Mouse (Mus musculus) adipocyte (in vitro differentiated cells): ENCODE measurements at regions not wholly inside any gene's neighbourhood (a gene's known extent, or its start where the extent isn't known, plus 50 kb on each side); places are given as distances from the start of the nearest gene placed in this dataset.
A peak's percentile ranks its signal among the peaks of the same experiment; 100 is the strongest.

Source experiments
- DNase-seq: peaks from one replicate; pipeline ENCODE4 v3.0.0-alpha.2; 2016; ENCODE audit warnings: low spot score

- DNase-seq, result peak; percentile 95
Observed at GRCm38 (mm10) chr3:21938071-21938848, 138.2 kb upstream of the Tbl1xr1 start.

GRCm38 (mm10) chr3:21939738-21940137, 136.7 kb upstream of the Tbl1xr1 start:
- no peak for DNase-seq

- no peak for DNase-seq
Observed at GRCm38 (mm10) chr3:21941596-21941995, 134.9 kb upstream of the Tbl1xr1 start.

DNA sequence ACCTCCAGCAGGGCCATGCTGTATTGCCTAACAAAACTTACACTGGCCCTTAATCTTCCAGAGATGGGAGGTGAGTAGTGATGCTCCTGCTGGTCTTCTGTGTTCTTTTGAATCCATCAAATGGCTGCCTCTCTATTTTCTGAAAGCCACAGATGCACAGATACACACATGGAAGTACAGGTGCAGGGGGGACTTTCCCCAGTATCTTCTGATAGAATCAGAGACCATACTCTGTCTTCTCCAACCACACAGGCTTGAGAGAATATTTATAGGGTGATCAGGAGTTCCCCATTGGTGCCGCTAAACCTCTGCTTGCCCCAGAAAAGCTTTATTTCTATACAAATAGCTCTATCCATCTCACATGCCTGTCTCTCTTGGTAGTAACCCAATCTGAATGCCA, 133.5 kb upstream of the Tbl1xr1 start:
- no peak for DNase-seq

DNA sequence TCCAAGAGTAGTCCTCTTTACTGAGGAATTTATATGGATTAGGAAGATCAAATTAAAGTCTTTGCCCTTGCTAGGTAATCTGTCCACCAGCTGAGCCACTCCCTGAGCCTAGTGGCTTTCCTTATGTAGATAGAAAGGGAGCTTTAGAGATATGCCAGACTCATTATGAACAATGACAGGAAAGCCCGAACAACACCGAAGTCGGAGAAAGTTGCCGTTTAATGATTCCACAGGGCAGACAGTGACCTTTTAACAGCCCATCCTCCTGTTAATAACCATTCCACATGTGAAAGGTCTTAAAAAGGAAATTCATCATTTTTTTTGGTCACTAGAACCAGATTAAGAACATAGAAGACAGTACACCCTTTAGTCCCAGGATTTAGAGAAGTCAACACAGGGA, 130.7 kb upstream of the Tbl1xr1 start:
- no peak for DNase-seq

- no peak for DNase-seq
Observed at GRCm38 (mm10) chr3:21947320-21948073, 129.0 kb upstream of the Tbl1xr1 start.

GRCm38 (mm10) chr3:21948074-21948659, 128.3 kb upstream of the Tbl1xr1 start:
- DNase-seq, result no peak

GRCm38 (mm10) chr3:21949459-21949858, 127.0 kb upstream of the Tbl1xr1 start:
- DNase-seq, result peak; percentile 38

DNA sequence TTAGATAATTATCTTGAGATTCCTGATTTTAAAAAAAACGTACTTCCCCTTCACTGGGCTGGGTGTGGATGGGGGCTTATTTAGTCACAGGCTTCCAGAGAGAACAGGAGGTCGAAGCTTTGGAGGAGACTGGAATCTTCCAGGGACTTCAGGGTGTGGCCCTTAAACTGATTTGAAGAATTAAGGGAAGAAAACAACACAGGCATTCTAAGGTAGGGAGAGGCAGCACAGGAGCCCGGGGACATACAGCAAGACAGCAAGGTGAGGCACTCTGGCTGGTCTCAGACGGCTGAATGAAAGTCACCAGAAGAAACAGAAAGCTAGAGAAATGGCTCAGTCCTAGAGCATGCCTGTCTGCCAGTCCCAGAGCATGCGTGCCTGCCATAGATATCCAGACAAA, 125.9 kb upstream of the Tbl1xr1 start:
- DNase-seq, result no peak

GRCm38 (mm10) chr3:21951446-21952285, 124.8 kb upstream of the Tbl1xr1 start:
- DNase-seq, result no peak

- DNase-seq, result peak; percentile 57
Observed at GRCm38 (mm10) chr3:21952695-21953415, 123.6 kb upstream of the Tbl1xr1 start.

DNA sequence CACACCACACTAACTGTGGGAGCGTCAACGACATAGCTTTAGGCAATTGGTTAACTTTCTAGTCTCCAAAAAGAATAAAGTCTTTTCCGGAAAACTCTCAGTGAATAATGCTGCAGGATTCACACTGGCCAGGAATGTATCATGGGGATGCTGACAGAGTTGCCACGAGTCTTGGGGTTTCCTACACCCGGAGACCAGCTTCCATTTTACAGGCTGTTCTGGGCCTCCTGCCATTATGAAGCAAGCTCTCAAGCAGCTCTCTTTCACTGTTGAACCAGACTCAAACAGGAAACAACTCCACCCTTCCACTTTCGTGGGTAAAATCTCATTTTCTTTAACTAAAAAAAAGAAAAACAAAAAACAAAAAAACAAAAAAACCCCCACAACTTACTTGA, 123.0 kb upstream of the Tbl1xr1 start:
- DNase-seq, result peak; percentile 71

DNA sequence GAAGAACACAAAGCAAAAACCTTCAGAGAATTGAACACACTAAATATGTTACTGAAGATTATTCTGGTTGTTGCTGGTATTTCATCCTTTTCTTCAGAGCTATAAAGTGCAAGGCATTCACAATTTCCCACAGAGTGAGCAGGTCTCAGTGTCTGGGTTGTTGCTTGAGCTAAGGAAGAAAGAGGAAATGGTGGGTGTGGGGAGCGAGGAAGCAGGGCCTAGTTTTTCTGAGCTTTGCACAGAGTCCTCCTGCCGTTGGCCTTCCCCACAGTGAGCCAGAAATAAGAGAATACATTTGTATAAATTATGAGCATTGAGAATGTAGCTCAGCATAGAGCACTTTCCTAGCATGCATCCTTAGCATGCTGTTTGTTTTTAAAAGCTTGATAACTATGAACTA, 120.8 kb upstream of the Tbl1xr1 start:
- no peak for DNase-seq

DNA sequence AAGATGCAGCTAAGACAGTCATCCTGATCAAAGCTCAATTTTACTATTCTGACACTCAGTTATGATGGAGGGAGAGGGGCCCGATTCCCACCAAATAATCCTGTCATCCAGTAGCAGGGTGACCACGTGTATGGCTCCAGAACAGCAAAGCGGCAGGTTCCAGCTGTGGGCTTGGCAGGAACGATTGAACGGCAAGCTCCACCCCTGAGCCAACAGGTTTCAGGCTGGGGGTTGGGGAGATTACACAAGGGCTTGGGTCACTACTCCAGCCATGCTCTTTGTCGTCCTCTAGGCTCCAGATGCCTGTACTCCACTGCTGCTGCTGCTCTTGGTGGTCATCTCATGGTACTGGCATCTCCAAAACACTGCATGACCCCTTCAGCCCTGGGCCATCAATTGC, 119.3 kb upstream of the Tbl1xr1 start:
- peak; percentile 57 for DNase-seq

DNA sequence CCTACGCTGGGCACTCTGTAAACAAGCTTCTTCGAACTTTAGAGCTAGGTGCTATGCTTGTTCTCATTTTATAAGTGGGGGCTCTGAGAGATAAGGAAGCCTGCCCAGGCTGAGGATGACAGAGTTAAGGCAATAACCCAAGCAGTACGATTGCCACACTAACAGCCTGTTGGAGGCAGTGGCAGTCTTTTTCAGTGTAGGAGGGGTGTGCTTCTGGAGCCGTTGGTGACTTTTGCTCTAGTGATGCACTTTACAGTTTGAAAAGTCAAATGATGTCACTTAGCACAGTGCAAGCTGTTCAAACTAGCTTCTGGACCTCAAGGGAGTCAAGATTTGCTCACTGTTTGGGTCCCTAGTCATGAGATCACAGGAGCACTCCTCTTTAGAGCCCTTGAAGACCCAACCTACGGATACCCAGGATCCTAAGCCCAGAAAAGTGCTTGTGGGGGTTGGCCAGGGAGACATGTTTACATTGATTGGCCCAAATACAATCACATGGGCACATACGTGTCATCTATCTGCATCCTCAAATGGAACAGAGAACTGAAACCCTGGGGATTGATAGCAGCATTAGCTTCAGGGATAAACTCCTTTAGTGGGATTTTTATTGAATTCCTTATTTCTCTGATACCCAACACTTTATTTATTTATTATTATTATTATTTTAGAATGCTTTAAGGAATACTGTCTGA, 117.7 kb upstream of the Tbl1xr1 start:
- DNase-seq, result peak; percentile 81

DNA sequence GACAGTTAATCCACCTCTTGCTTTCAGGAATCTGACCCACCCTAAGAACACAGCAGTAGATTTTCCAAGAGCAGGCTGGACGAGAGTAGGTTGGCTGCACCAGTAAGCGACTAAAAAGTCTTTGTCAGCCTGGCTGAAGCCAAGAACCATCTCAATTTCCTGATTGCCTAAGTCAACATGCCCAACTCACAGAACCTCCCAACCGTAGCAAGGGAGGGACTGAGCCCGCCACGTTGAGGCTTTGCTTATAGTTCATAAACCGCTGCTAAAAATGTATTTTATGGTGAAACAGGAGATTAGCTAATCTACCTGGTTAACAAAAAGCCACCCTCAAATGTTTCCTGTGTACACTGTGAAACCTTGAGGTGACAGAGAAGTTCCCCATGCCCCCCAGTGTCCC, 115.4 kb upstream of the Tbl1xr1 start:
- no peak for DNase-seq

DNA sequence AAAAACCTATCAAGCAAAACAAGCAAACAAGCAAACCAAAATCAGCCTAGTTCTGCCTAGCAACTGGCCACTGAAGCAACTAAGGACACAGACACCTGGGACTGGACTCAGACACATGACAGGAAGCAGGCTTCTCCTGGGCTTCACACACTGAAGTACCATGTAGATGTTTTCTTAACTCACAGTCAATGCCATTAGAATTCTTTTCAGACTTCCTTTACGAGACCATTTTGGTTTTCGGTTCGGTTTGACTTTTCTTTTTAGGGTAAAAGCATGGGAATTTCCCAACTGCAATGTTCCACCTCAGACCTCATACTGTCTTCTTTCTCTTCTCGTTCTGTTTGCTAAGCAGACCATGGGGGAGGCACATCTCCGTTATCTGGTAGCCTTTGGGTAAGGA, 114.7 kb upstream of the Tbl1xr1 start:
- no peak for DNase-seq

DNA sequence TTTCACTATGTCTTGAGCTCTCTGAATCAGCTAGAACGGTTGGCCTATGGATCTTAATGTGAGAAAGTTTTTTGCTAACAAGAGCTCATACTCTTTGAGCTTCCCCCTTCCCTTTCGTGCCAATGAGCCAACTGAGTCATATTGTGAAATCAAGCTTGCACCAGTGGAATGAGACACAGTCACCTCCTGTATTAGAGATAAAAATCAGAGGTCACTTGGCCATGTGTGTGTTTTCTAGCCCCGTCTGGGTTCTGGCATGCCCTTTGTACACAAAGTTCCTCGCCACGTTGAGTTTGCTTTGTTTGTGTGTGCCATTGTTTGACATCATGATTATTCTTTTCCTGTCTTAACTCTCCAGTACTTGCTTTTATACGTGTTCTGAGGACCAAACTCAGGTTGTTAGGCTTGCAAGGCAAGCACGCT, 114.1 kb upstream of the Tbl1xr1 start:
- peak; percentile 81 for DNase-seq

GRCm38 (mm10) chr3:21962921-21963732, 113.3 kb upstream of the Tbl1xr1 start:
- peak; percentile 50 for DNase-seq
